Mouse (Mus musculus) ES-Bruce4 (cell line): ENCODE data around the gene Gpc1.

Source experiments
- CTCF ChIP-seq: IDR thresholded peaks from one replicate; pipeline ENCODE4 v1.8.1; 2011; ENCODE audit warnings: low read depth, low read length
- POLR2A ChIP-seq: IDR thresholded peaks from one replicate; pipeline ENCODE4 v1.8.1; 2011; ENCODE audit warnings: low read length; ENCODE audit not compliant: insufficient read depth

- TF ChIP-seq POLR2A (no peak), CTCF (no peak)
These were observed 77.6 kb downstream of the Gpc1 start for GRCm38 (mm10) chr1:92909068-92909467.
